ENCODE assay signal across 7 mouse cellular contexts in the genomic region with DNA sequence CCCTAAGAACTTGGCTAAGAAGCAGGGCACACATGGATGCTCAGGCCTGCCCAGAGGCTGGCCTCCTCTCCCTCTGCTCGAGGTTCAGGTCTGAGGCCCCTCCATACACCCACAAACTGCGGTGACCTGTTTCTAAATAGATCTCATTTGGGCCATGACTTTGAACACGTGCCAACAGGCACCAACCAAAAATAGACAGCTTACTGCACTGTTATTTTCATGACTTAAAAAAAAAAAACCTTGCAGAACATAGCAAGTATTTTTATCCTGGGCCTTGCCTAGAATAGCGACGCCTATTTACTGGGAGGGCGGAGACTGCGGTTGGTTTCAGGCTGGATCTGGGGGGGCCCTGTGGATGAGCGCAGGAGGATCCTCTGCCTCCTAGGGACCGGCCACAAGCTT. TPM values are rescaled to one million over a fixed set of nuclear protein-coding genes. Genes with fewer than 3 reads are reported as not detected.
DNase-seq lines count a peak whose midpoint lies in the region; ATAC-seq lines count a peak whose summit lies in the region.

No protein-coding gene starts in this region.

- intact Hi-C loops in gastrocnemius, postnatal 14 days (cut with DNase I; ENCODE audit: low total_unique reads), result no loop called here
- intact Hi-C loops in left cerebral cortex, postnatal 10 days (cut with DNase I), result no loop called here

- DNase-seq in right cerebral cortex, adult 18-20 months, result peak; percentile 49
- no peak for DNase-seq in right cerebral cortex, postnatal 4 days
- peak; percentile 50 for DNase-seq in gastrocnemius, postnatal 14 days
- peak; percentile 36 to 57 for DNase-seq in left cerebral cortex, postnatal 10 days (ENCODE audit: extremely low spot score in 1 of 2, low spot score in 2 of 2)
- DNase-seq in telencephalon, adult 2 months (ENCODE audit: low read depth, low spot score), result peak; percentile 58
- DNase-seq in urinary bladder, postnatal 25 days (ENCODE audit: low spot score), result no peak

- ATAC-seq in activated CD4-positive, CD25-positive, alpha-beta regulatory T cell, adult 4 months, result no peak

RNA-seq across cellular contexts. Expression of a gene that starts 18.0 kb away (rescaled TPM):
- 10 to 100 TPM; 88.8 to 92.8 TPM for total RNA-seq in gastrocnemius, postnatal 14 days (2021)
- total RNA-seq in left cerebral cortex, postnatal 10 days (2021), result 100 to 1,000 TPM; 121 to 132 TPM
- polyA plus RNA-seq in activated CD4-positive, CD25-positive, alpha-beta regulatory T cell, adult 4 months (2017; shearing (Covaris generic)), result 10 to 100 TPM; 38.6 to 48.2 TPM

Comparison
In these comparisons a context has a peak if more than half of its experiments do, and no peak if none do; other contexts are left out.
1. DNase-seq: peak in right cerebral cortex, adult 18-20 months (single experiment), gastrocnemius, postnatal 14 days (single experiment), left cerebral cortex, postnatal 10 days (2 of 2) and telencephalon, adult 2 months (single experiment); none in right cerebral cortex, postnatal 4 days (single experiment) and urinary bladder, postnatal 25 days (single experiment).